Mouse (Mus musculus): ENCODE results near the gene Wbp2.

- TF ChIP-seq POLR2A (IDR thresholded peaks at IDR 0.05; ENCODE audit: control insufficient read depth, extremely low read depth, insufficient read depth, low read length, poor library complexity) (no peak), CTCF (IDR thresholded peaks at IDR 0.05; ENCODE audit: borderline replicate concordance, control insufficient read depth, extremely low read depth, insufficient read depth, low read length, poor library complexity) (no peak)
Measured at GRCm38 (mm10) chr11:116091591-116091990, 4.8 kb upstream of the Wbp2 start.

Data from thymus, adult 2 months (tissue).